ENCODE assay signal across 8 mouse cellular contexts in the genomic region with DNA sequence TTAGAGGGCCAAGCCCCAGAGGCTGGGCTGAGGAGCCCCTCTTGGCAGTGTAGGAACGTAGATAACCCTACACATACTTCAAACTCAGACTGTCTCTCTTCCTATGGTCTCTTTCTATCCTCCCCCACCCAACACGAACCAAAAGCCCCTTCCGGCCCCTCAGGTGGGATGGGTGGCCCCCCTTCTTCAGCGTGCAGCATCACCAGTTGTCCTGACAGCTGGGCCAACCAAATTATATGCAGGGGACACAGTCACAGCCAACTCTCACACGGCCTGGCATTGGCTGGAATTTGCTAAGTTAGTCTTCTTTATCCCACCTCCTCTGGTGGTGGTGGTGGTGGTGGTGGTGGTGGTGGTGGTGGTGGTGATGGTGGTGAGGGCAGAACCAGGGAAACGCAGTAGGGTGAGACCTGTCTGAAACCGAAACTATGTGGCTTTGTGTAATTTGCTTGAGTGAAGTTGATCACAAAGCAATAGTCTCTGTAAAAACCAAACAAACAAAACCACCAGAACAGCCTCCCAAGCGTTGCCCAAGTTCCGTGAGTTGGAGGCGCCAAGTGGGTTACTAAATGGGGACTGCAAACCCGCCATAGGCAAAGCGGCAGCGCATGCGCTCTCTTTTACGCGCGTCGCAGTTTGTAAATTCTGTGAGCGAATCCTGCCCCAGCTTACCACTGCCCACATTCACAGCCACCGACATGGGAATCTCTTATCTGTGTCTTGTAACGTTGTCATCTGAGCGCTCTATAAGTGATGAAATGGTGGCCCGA. TPM values are rescaled to one million over a fixed set of nuclear protein-coding genes. Genes with fewer than 3 reads are reported as not detected.
DNase-seq lines count a peak whose midpoint lies in the region; ATAC-seq and TF ChIP-seq lines count a peak whose summit lies in the region.

No protein-coding gene starts in this region.

- TF ChIP-seq POLR2A in thymus, adult 2 months (IDR thresholded peaks at IDR 0.05; ENCODE audit: control insufficient read depth, extremely low read depth, insufficient read depth, low read length, poor library complexity): no peak

- TF ChIP-seq CTCF in thymus, adult 2 months (IDR thresholded peaks at IDR 0.05; ENCODE audit: borderline replicate concordance, control insufficient read depth, extremely low read depth, insufficient read depth, low read length, poor library complexity): no peak

- ATAC-seq in frontal cortex, adult (ENCODE audit: low TSS enrichment): peak; percentile 56; the same call in 1 of the 2 replicates

- H3K27ac ChIP-seq in thymus, adult 2 months (ENCODE audit: control insufficient read depth, insufficient read depth, low read length): no peak overlapping the region; the same call in 1 of the 2 replicates

- H3K4me1 ChIP-seq in thymus, adult 2 months (replicated peaks; ENCODE audit: control insufficient read depth, insufficient read depth, low read length): peaks cover 16% of the 10 kb centered on the region

- H3K4me3 ChIP-seq in thymus, adult 2 months (ENCODE audit: control insufficient read depth, insufficient read depth, low read length): peak overlapping the region; percentile 26

- H3K36me3 ChIP-seq in thymus, adult 2 months (ENCODE audit: control insufficient read depth, insufficient read depth, low read length): no peaks in the 10 kb centered on the region

- no peaks in the 10 kb centered on the region for H3K27me3 ChIP-seq in thymus, adult 2 months (ENCODE audit: control insufficient read depth, insufficient read depth, low read length)

- WGBS in thymus, adult 2 months: 15% methylated on average over 23 of the region's 23 CpGs

- no peak for DNase-seq in frontal cortex, postnatal 10 days (ENCODE audit: low spot score in 2 of 2)
- DNase-seq in thymus, adult 2 months: peak; percentile 29
- no peak for DNase-seq in thymus, adult 18-20 months
- peak; percentile 23 for DNase-seq in liver
- peak; percentile 16 to 17 for DNase-seq in natural killer cell, adult 2 months (ENCODE audit: low spot score in 2 of 2)
- no peak for DNase-seq in cerebellum, adult 8-10 months
- DNase-seq in embryo, embryonic 10.5 days (ENCODE audit: low spot score): no peak

RNA-seq across cellular contexts. Expression of gene Slc35c1, which starts 24.1 kb away (rescaled TPM):
- 144 and 156 TPM in 2 replicates for polyA plus RNA-seq in thymus, adult 2 months (2012; rRNA removed)

RNA-seq across cellular contexts. Expression of gene Cry2, which starts 50.6 kb away (rescaled TPM):
- 16.2 and 19.6 TPM in 2 replicates for polyA plus RNA-seq in thymus, adult 2 months (2012; rRNA removed)

Comparison
In these comparisons a context has a peak if more than half of its experiments do, and no peak if none do; other contexts are left out.
1. DNase-seq: peak in thymus, adult 2 months (single experiment), liver (single experiment) and natural killer cell, adult 2 months (2 of 2); none in frontal cortex, postnatal 10 days (0 of 2), thymus, adult 18-20 months (0 of 2), cerebellum, adult 8-10 months (single experiment) and embryo, embryonic 10.5 days (single experiment).